Mouse (Mus musculus) mouse embryonic stem cell (cell line): ENCODE measurements around the gene Itch.
"Not testable (repeated sequence)": the region's sequence is repeated elsewhere in the genome, so short reads cannot be mapped to it uniquely, and the experiment has no call there.

ENCODE experiments used
- in situ Hi-C, 2 experiments: fragments of 300-500 bp; cut with MboI; formaldehyde crosslinking; loops; 1 replicate in 1 of 2; 3 replicates in 1 of 2; pipeline ENCODE4 v1.14.3; 2019 to 2020; ENCODE audit warnings: low sequenced_read_pairs in 2 of 2, low pct_unique_long_range_greater_than_20kb in 1 of 2, mixed read lengths in 1 of 2; ENCODE audit not compliant: unreplicated experiment in 1 of 2

Gene Itch

DNA sequence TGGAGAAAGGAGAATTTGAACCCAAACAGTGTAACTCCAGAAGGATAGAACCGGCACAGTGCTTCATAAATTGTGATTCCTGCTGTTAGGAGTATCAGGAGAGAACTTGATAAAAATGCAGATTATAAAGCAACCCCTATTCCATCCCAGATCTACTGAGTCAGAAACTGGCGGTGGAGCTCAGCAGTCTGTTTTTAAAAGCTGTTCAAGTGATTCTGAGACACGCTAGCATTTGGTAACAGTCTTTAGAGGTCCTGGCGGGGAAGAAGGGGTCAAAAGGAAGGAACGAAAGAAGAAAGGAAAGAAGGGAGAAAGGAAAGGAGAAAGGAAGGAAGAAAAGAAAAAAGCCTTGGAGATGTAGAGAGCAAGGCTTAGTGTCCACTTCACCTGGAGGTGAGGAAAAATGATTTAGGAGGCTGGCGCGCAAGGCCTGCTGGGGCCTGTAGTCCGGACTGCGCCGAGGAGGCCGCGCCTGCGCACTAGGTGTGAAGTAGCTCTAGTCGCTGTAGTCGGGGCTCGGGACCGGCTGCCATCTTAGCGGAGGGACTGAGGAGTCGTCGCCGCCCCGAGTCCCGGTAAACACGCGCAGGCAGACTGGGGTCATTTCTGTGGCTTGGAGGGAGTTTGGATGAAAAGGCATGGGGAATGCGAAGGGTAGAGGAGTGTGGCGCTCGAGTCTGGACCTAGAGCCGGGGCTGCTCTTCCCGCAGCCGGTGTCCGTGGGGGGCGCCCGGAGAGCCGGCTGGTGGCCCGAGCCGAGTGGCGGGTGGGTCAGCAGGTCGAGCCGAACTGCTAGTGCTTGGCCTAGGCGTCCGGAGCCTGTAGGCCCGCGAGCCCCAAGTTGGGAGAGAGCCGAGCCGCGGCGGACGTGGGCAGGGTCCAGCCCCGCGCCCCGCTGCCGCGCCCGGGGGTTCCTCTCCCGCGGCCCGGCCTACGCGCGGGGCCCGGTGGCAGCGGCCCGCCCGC is at the start of gene Itch:
Gene Itch (plus strand): TSS at position 499 of the 966 bp plus-strand sequence.
- in situ Hi-C loops = no loop called here

DNA sequence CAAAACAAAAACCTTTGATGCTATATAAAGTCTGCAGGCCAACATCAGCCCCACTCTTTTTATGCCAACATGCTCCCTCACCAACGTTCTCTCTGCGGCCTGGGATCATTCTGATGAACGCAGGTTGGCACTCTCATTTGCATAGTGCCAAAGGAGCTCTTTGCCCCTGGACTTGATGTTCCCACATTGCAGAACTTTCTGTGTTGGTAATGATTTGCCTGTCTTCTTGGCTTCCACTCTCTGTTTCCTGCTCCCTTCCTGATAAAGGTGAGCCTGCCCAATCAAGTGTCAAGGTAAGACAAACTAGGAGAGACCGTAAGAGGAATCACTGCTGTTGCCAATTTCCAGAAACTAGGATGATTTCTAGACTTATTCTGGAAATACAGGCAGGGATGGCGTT is 48.8 kb upstream of the Itch start:
- in situ Hi-C loops = loop anchor here (10.0 to 25.0 kb wide), 3 partner anchors 100 to 190 kb away; partner anchors contain the start of gene Map1lc3a (in 1 of the 2)

- in situ Hi-C loops = loop anchor here (10.0 to 25.0 kb wide), 3 partner anchors 98 to 188 kb away; partner anchors contain the start of gene Map1lc3a (in 1 of the 2)
Observed at GRCm38 (mm10) chr2:155086328-155086727, 47.0 kb upstream of the Itch start.

DNA sequence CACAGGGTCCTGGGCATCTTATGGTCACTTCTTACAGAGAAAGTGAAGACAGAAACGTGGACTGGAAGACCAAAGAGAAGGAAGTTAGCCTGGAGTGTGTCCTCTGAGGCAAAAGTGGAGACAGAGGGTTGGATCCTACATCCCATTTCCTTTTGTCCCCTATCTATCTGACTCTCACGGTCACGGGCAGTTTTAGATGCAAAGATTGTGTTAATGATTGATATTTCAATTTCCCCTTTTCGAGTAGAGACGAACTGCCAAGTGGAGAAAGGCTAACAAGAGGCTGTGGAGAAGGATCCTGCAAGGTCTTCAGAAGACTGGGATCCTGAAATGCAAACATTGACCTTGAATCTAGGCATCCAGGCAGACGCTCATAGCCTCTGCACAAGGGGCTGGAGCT is 45.0 kb upstream of the Itch start:
- in situ Hi-C loops = loop anchor here (10.0 to 25.0 kb wide), 3 partner anchors 97 to 187 kb away; partner anchors contain the start of gene Map1lc3a (in 1 of the 2)

GRCm38 (mm10) chr2:155090909-155091742 is 42.2 kb upstream of the Itch start:
- in situ Hi-C loops = loop anchor here in 1 of 2 experiments (25.0 kb wide), 1 partner anchor 96 kb away; no protein-coding TSS in a partner anchor

- in situ Hi-C loops = loop anchor here in 1 of 2 experiments (25.0 kb wide), 1 partner anchor 96 kb away; no protein-coding TSS in a partner anchor
Observed at GRCm38 (mm10) chr2:155091743-155092075, 41.6 kb upstream of the Itch start.

- in situ Hi-C loops = loop anchor here in 1 of 2 experiments (25.0 kb wide), 1 partner anchor 94 kb away; no protein-coding TSS in a partner anchor
Observed at GRCm38 (mm10) chr2:155093418-155093817, 39.9 kb upstream of the Itch start.

DNA sequence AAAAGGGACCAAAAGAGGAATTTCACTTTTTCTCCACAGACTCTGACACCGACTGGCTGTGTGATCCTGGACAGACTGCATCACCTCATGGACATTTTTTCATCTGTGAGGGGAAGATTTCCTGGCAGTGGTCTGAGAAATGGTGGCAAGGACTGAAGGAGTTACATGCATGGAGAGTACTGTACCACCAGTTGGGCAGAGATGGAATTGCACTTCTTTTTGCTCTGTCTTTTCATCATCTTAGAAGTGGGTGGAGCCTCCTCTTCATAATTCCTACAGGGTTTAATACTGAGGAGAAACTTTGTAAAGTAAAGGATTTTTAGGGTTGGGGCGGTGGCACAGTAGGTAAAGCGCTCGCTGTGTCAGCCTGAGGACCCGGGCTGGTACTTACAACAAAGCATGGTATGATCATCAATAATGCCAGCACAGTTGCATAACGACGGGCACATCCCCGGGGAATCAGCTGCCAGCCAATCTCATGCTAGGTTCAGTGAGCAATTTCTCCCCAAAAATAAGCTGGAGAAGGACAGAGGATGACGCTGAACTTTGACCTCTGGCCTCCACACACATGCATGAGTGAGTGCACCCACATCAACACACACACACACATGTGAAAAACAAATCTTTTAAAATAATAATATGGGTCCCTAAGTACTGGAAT is 34.5 kb upstream of the Itch start:
- in situ Hi-C loops = loop anchor here in 1 of 2 experiments (25.0 kb wide), 1 partner anchor 88 kb away; no protein-coding TSS in a partner anchor

GRCm38 (mm10) chr2:155099421-155099820 is 33.9 kb upstream of the Itch start:
- in situ Hi-C loops = loop anchor here in 1 of 2 experiments (25.0 kb wide), 1 partner anchor 88 kb away; no protein-coding TSS in a partner anchor

- in situ Hi-C loops = loop anchor here in 1 of 2 experiments (25.0 kb wide), 1 partner anchor 87 kb away; no protein-coding TSS in a partner anchor
Observed at GRCm38 (mm10) chr2:155099994-155100795, 33.1 kb upstream of the Itch start.

GRCm38 (mm10) chr2:155100796-155101259 is 32.5 kb upstream of the Itch start:
- in situ Hi-C loops = no loop called here

- in situ Hi-C loops = no loop called here
Observed at GRCm38 (mm10) chr2:155101761-155102181, 31.5 kb upstream of the Itch start.

GRCm38 (mm10) chr2:155103607-155104006 is 29.7 kb upstream of the Itch start:
- in situ Hi-C loops = no loop called here

DNA sequence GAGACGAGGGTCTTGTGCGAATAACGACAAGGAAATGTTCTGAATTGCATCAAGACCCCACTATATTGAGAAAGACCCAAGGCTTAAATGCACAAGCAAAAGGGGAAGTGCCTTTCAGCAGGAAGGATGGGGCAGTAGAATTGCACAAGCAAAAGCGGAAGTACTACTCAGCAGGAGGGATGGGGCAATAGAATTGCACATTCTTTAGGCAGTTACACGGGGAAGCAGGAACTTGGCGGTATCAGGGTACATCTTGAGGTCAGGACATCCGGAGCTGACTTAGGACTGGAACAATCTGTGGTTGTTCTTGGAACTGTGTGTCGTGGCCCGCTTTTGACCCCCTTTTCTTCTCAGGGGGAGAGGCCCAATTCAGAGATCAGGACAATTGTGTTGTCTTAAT is 26.0 kb upstream of the Itch start:
- in situ Hi-C loops = not testable (repeated sequence)

- in situ Hi-C loops = no loop called here
Observed at GRCm38 (mm10) chr2:155115216-155115830, 18.0 kb upstream of the Itch start.

- in situ Hi-C loops = no loop called here
Observed at GRCm38 (mm10) chr2:155133977-155134860, 910 bp downstream of the Itch start.
